Mouse (Mus musculus): ENCODE data around the gene Adamts9. TPM values are rescaled to one million over a fixed set of nuclear protein-coding genes. Genes with fewer than 3 reads are reported as not detected.

The Adamts9 gene
- polyA plus RNA-seq, 1 experiment from 2014 or later, result 13.8 TPM

DNA sequence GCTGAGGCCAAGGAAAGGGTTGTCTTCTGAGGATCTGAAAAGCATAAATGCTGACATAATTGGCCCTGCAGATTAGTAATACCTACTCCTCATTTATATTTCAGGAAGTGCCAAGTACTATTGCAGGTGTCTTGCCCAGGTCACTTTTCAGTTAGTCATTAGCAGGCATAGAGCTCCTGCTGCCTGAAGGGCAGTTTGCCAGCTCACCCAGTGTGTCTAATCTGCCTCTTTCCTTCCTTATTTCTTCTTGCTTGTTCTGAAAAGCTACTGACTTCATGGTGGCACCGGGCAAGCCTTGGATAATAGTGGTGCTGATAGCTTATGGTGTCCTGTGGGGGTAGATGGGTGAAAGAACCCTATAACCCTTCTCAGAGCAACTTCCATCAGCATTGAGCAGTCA, 206.2 kb downstream of the Adamts9 start:
- 92% methylated on average over 1 of the region's 1 CpGs for WGBS
- H3K36me3 ChIP-seq (ENCODE audit: control insufficient read depth, insufficient read depth, low read length), result no peaks in the 10 kb centered on the region
- no peaks in the 10 kb centered on the region for H3K9me3 ChIP-seq (ENCODE audit: control insufficient read depth, low read length)
- H3K9ac ChIP-seq (ENCODE audit: low read length), result no peak overlapping the region
- no peaks in the 10 kb centered on the region for H3K4me1 ChIP-seq (replicated peaks; ENCODE audit: control insufficient read depth, insufficient read depth, low read length)
- H3K4me2 ChIP-seq (ENCODE audit: low read depth, low read length), result no peak overlapping the region
- ATAC-seq (ENCODE audit: low read depth), result no peak
- no peak overlapping the region for H3K4me3 ChIP-seq (ENCODE audit: low read length)
- no peak overlapping the region for H3K27ac ChIP-seq (ENCODE audit: low read length)
- no peaks in the 10 kb centered on the region for H3K27me3 ChIP-seq (ENCODE audit: control insufficient read depth, insufficient read depth, low read depth, low read length)

- H3K4me3 ChIP-seq (ENCODE audit: low read length), result no peak overlapping the region
- H3K9ac ChIP-seq (ENCODE audit: low read length), result no peak overlapping the region
- ATAC-seq (ENCODE audit: low read depth), result no peak
- H3K4me1 ChIP-seq (replicated peaks; ENCODE audit: control insufficient read depth, insufficient read depth, low read length), result peaks cover under 1% of the 10 kb centered on the region
- H3K27ac ChIP-seq (ENCODE audit: low read length), result no peak overlapping the region
- no peak overlapping the region for H3K4me2 ChIP-seq (ENCODE audit: low read depth, low read length)
- H3K36me3 ChIP-seq (ENCODE audit: control insufficient read depth, insufficient read depth, low read length), result no peaks in the 10 kb centered on the region
- no peaks in the 10 kb centered on the region for H3K9me3 ChIP-seq (ENCODE audit: control insufficient read depth, low read length)
- H3K27me3 ChIP-seq (ENCODE audit: control insufficient read depth, insufficient read depth, low read depth, low read length), result no peaks in the 10 kb centered on the region
Observed at GRCm38 (mm10) chr6:92733651-92734050, 209.6 kb downstream of the Adamts9 start.

GRCm38 (mm10) chr6:92728514-92728913, 214.8 kb downstream of the Adamts9 start:
- no peaks in the 10 kb centered on the region for H3K27me3 ChIP-seq (ENCODE audit: control insufficient read depth, insufficient read depth, low read depth, low read length)
- H3K9ac ChIP-seq (ENCODE audit: low read length), result peak overlapping the region; percentile 44; the same call in 1 of the 2 replicates
- peak overlapping the region; percentile 28 for H3K4me2 ChIP-seq (ENCODE audit: low read depth, low read length)
- H3K4me3 ChIP-seq (ENCODE audit: low read length), result no peak overlapping the region
- peak; percentile 17; the same call in 1 of the 2 replicates for ATAC-seq (ENCODE audit: low read depth)
- no peaks in the 10 kb centered on the region for H3K36me3 ChIP-seq (ENCODE audit: control insufficient read depth, insufficient read depth, low read length)
- peaks cover 5% of the 10 kb centered on the region for H3K4me1 ChIP-seq (replicated peaks; ENCODE audit: control insufficient read depth, insufficient read depth, low read length)
- no peaks in the 10 kb centered on the region for H3K9me3 ChIP-seq (ENCODE audit: control insufficient read depth, low read length)
- no peak overlapping the region for H3K27ac ChIP-seq (ENCODE audit: low read length)
- 39% methylated on average over 7 of the region's 7 CpGs for WGBS

- peak; percentile 70; the same call in 1 of the 2 replicates for ATAC-seq (ENCODE audit: low read depth)
- WGBS, result 2% methylated on average over 10 of the region's 10 CpGs
- Histone ChIP-seq H3K9me3 (ENCODE audit: control insufficient read depth, low read length) (no peaks in the 10 kb centered on the region), H3K27me3 (ENCODE audit: control insufficient read depth, insufficient read depth, low read depth, low read length) (no peaks in the 10 kb centered on the region), H3K4me3 (ENCODE audit: low read length) (no peak overlapping the region), H3K27ac (ENCODE audit: low read length) (no peak overlapping the region), H3K4me1 (replicated peaks; ENCODE audit: control insufficient read depth, insufficient read depth, low read length) (peaks cover 5% of the 10 kb centered on the region), H3K4me2 (ENCODE audit: low read depth, low read length) (peak overlapping the region; percentile 28), H3K36me3 (ENCODE audit: control insufficient read depth, insufficient read depth, low read length) (no peaks in the 10 kb centered on the region), H3K9ac (ENCODE audit: low read length) (peak overlapping the region; percentile 44; the same call in 1 of the 2 replicates)
Observed at GRCm38 (mm10) chr6:92728084-92728483, 215.2 kb downstream of the Adamts9 start.

DNA sequence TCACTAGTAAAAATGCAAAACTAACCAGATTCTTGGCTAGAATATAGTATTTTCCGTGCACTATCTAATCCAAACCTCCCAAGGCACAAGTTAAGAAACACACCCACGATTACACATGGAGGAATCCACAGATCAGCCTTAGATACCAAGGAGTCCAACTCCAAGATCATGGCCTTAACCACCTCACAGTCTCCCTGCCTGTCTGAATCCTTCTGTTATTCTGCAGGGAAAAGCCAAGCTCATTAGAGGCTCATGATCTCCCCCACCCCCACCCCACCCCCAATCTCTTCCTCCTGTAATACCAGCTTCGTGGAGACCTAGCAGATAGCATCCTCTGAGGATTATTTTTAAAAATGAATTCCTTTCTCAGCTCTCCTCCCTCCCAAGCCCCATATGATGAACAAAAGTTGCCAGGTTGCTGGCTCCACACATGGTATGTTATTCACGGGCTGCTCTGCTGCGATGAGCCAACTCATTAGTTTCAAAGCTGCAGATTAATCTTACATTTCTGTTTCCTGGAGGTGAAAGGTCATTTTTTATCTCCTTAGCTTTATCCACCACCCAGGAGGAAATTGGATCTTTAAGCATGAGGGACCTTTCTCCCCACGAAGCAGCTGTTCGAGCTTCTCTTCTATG, 215.8 kb downstream of the Adamts9 start:
- ATAC-seq (ENCODE audit: low read depth), result no peak
- 15% methylated on average over 7 of the region's 7 CpGs for WGBS

GRCm38 (mm10) chr6:92726121-92726520, 217.2 kb downstream of the Adamts9 start:
- Histone ChIP-seq H3K9ac (ENCODE audit: low read length) (no peak overlapping the region), H3K4me1 (replicated peaks; ENCODE audit: control insufficient read depth, insufficient read depth, low read length) (peaks cover 5% of the 10 kb centered on the region), H3K9me3 (ENCODE audit: control insufficient read depth, low read length) (no peaks in the 10 kb centered on the region), H3K4me2 (ENCODE audit: low read depth, low read length) (no peak overlapping the region), H3K27ac (ENCODE audit: low read length) (no peak overlapping the region), H3K27me3 (ENCODE audit: control insufficient read depth, insufficient read depth, low read depth, low read length) (no peaks in the 10 kb centered on the region), H3K36me3 (ENCODE audit: control insufficient read depth, insufficient read depth, low read length) (no peaks in the 10 kb centered on the region), H3K4me3 (ENCODE audit: low read length) (no peak overlapping the region)
- 58% methylated on average over 5 of the region's 5 CpGs for WGBS
- no peak for ATAC-seq (ENCODE audit: low read depth)

More for the DNA sequence above, 215.8 kb downstream of the Adamts9 start:
- Histone ChIP-seq H3K4me1 (replicated peaks; ENCODE audit: control insufficient read depth, insufficient read depth, low read length) (peaks cover 5% of the 10 kb centered on the region), H3K27me3 (ENCODE audit: control insufficient read depth, insufficient read depth, low read depth, low read length) (no peaks in the 10 kb centered on the region), H3K9me3 (ENCODE audit: control insufficient read depth, low read length) (no peaks in the 10 kb centered on the region), H3K4me3 (ENCODE audit: low read length) (no peak overlapping the region), H3K9ac (ENCODE audit: low read length) (no peak overlapping the region), H3K36me3 (ENCODE audit: control insufficient read depth, insufficient read depth, low read length) (no peaks in the 10 kb centered on the region), H3K27ac (ENCODE audit: low read length) (no peak overlapping the region), H3K4me2 (ENCODE audit: low read depth, low read length) (no peak overlapping the region)

GRCm38 (mm10) chr6:92724394-92724793, 218.9 kb downstream of the Adamts9 start:
- no peak overlapping the region for H3K9ac ChIP-seq (ENCODE audit: low read length)
- H3K27ac ChIP-seq (ENCODE audit: low read length), result no peak overlapping the region
- 62% methylated on average over 2 of the region's 2 CpGs for WGBS
- peaks cover 5% of the 10 kb centered on the region for H3K4me1 ChIP-seq (replicated peaks; ENCODE audit: control insufficient read depth, insufficient read depth, low read length)
- no peak overlapping the region for H3K4me2 ChIP-seq (ENCODE audit: low read depth, low read length)
- no peak for ATAC-seq (ENCODE audit: low read depth)
- no peak overlapping the region for H3K4me3 ChIP-seq (ENCODE audit: low read length)
- no peaks in the 10 kb centered on the region for H3K36me3 ChIP-seq (ENCODE audit: control insufficient read depth, insufficient read depth, low read length)
- no peaks in the 10 kb centered on the region for H3K9me3 ChIP-seq (ENCODE audit: control insufficient read depth, low read length)
- no peaks in the 10 kb centered on the region for H3K27me3 ChIP-seq (ENCODE audit: control insufficient read depth, insufficient read depth, low read depth, low read length)

Other genes starting within 250 kb of the Adamts9 start
- gene Prickle2, start 237.3 kb downstream of the Adamts9 start, polyA plus RNA-seq (2015; fragmentation: Nextera tagmentation; extraction: Ambion mirVana), result 8.1 and 8.3 TPM in 2 replicates
- gene A730049H05Rik, start 127.0 kb downstream of the Adamts9 start, polyA plus RNA-seq (2015; fragmentation: Nextera tagmentation; extraction: Ambion mirVana), result 0.73 and 1.0 TPM in 2 replicates
- 0.05 and 0.19 TPM in 2 replicates for gene Gm15737, start 74.1 kb downstream of the Adamts9 start, polyA plus RNA-seq (2015; fragmentation: Nextera tagmentation; extraction: Ambion mirVana)

Data from lung, embryonic 16.5 days (tissue).